Mouse (Mus musculus) CH12.LX (cell line): ENCODE results near the gene Ccdc51. TPM values are rescaled to one million over a fixed set of nuclear protein-coding genes. Genes with fewer than 3 reads are reported as not detected.

ENCODE experiments used
- DNase-seq: peaks from one replicate; pipeline ENCODE4 v3.0.0-alpha.2; 2013; ENCODE audit errors: extremely low read depth
- H3K27ac ChIP-seq: 2 replicates; pipeline ENCODE4 v1.5.1; 2012; ENCODE audit warnings: low read depth, mild to moderate bottlenecking, control low read depth, moderate library complexity; ENCODE audit not compliant: insufficient read depth
- H3K27me3 ChIP-seq: replicated peaks from 2 replicates; pipeline ENCODE3; 2012; ENCODE audit warnings: inconsistent platforms
- H3K36me3 ChIP-seq, 2 experiments: replicated peaks in 1 of 2; 2 replicates each; pipeline versions ENCODE3 to v1.6.1; 2012; ENCODE audit warnings: inconsistent platforms in 1 of 2, low read length in 1 of 2, mild to moderate bottlenecking in 1 of 2, mixed read lengths in 1 of 2, moderate library complexity in 1 of 2; ENCODE audit not compliant: control insufficient read depth in 1 of 2, insufficient read depth in 1 of 2
- H3K4me1 ChIP-seq, 2 experiments: 2 replicates each; pipeline ENCODE4 v1.6.1; 2012; ENCODE audit warnings: inconsistent platforms in 1 of 2, moderate library complexity in 1 of 2; ENCODE audit not compliant: insufficient read depth in 2 of 2, control insufficient read depth in 1 of 2
- H3K4me2 ChIP-seq: 2 replicates; pipeline ENCODE4 v1.6.1; 2012; ENCODE audit warnings: low read depth, mild to moderate bottlenecking, control low read depth; ENCODE audit not compliant: poor library complexity, insufficient read depth, severe bottlenecking
- H3K4me3 ChIP-seq, 3 experiments: fragments of 150-350 bp in 1 of 3; sonication (generic) in 1 of 3; replicated peaks in 1 of 3; 2 replicates each; pipeline versions ENCODE3 to v1.5.1; 2011 to 2012; ENCODE audit warnings: low read depth in 2 of 3, low read length in 2 of 3, mild to moderate bottlenecking in 2 of 3, moderate library complexity in 2 of 3, control low read depth in 1 of 3, improper control_type of control experiment in 1 of 3, inconsistent platforms in 1 of 3, mixed read lengths in 1 of 3; ENCODE audit not compliant: poor library complexity in 1 of 3
- H3K79me2 ChIP-seq: replicated peaks from 2 replicates; pipeline ENCODE4 v1.6.1; 2012; ENCODE audit warnings: mild to moderate bottlenecking, moderate library complexity; ENCODE audit not compliant: control insufficient read depth, poor library complexity, insufficient read depth, severe bottlenecking; ENCODE audit errors: extremely low read depth
- H3K9ac ChIP-seq: 2 replicates; pipeline ENCODE4 v1.6.1; 2012; ENCODE audit warnings: low read depth, mild to moderate bottlenecking, control low read depth, moderate library complexity; ENCODE audit not compliant: insufficient read depth
- H3K9me3 ChIP-seq: replicated peaks from 2 replicates; pipeline ENCODE3; 2012; ENCODE audit warnings: low read length, inconsistent platforms, mixed read lengths
- BHLHE40 ChIP-seq: IDR thresholded peaks from 2 replicates; pipeline ENCODE4 v1.6.1; 2011; ENCODE audit warnings: mild to moderate bottlenecking, low read depth, low read length, improper control_type of control experiment
- CHD2 ChIP-seq: IDR thresholded peaks from 2 replicates; pipeline ENCODE4 v1.6.1; 2011; ENCODE audit warnings: low read length, improper control_type of control experiment
- CTCF ChIP-seq, 2 experiments: IDR thresholded peaks in 1 of 2; conservative IDR thresholded peaks in 1 of 2; 2 replicates each; pipeline ENCODE4 v1.5.1; 2011 to 2012; ENCODE audit warnings: low read depth in 2 of 2, low read length in 2 of 2, improper control_type of control experiment in 1 of 2, inconsistent platforms in 1 of 2, mild to moderate bottlenecking in 1 of 2, moderate library complexity in 1 of 2
- E2F4 ChIP-seq: IDR thresholded peaks from 2 replicates; pipeline ENCODE4 v1.6.1; 2011; ENCODE audit warnings: low read depth, low read length, improper control_type of control experiment; ENCODE audit not compliant: insufficient replicate concordance
- ELF1 ChIP-seq: IDR thresholded peaks from 2 replicates; pipeline ENCODE4 v1.6.1; 2014; ENCODE audit warnings: low read depth, mild to moderate bottlenecking, inconsistent platforms, low read length, improper control_type of control experiment
- EP300 ChIP-seq: IDR thresholded peaks from 2 replicates; pipeline ENCODE4 v1.6.1; 2011; ENCODE audit warnings: low read length, improper control_type of control experiment
- ETS1 ChIP-seq: conservative IDR thresholded peaks from 2 replicates; pipeline ENCODE4 v1.6.1; 2012; ENCODE audit warnings: low read depth, mild to moderate bottlenecking, inconsistent platforms, low read length, improper control_type of control experiment, moderate library complexity
- HCFC1 ChIP-seq: IDR thresholded peaks from 2 replicates; pipeline ENCODE4 v1.6.1; 2012; ENCODE audit warnings: low read depth, mild to moderate bottlenecking, inconsistent platforms, low read length, improper control_type of control experiment
- IRF4 ChIP-seq: IDR thresholded peaks from 2 replicates; pipeline ENCODE4 v1.6.1; 2014; ENCODE audit warnings: low read depth, mild to moderate bottlenecking, inconsistent platforms, low read length, improper control_type of control experiment
- JUN ChIP-seq: IDR thresholded peaks from 2 replicates; pipeline ENCODE4 v1.6.1; 2011; ENCODE audit warnings: low read depth, mild to moderate bottlenecking, low read length, improper control_type of control experiment, moderate library complexity; ENCODE audit not compliant: insufficient read depth
- KAT2A ChIP-seq: IDR thresholded peaks from 2 replicates; pipeline ENCODE4 v1.6.1; 2012; ENCODE audit warnings: low read length, improper control_type of control experiment, inconsistent platforms; ENCODE audit not compliant: insufficient replicate concordance
- MEF2A ChIP-seq: IDR thresholded peaks from 2 replicates; pipeline ENCODE4 v1.6.1; 2014; ENCODE audit warnings: low read depth, mild to moderate bottlenecking, inconsistent platforms, low read length, improper control_type of control experiment, borderline replicate concordance
- MXI1 ChIP-seq: IDR thresholded peaks from 2 replicates; pipeline ENCODE4 v1.6.1; 2011; ENCODE audit warnings: mild to moderate bottlenecking, low read depth, low read length, improper control_type of control experiment
- MYC ChIP-seq: IDR thresholded peaks from 2 replicates; pipeline ENCODE4 v1.6.1; 2011; ENCODE audit warnings: low read depth, mild to moderate bottlenecking, improper control_type of control experiment, low read length
- NELFE ChIP-seq: IDR thresholded peaks from 2 replicates; pipeline ENCODE4 v1.6.1; 2011; ENCODE audit warnings: low read depth, low read length, improper control_type of control experiment
- NRF1 ChIP-seq: IDR thresholded peaks from 2 replicates; pipeline ENCODE4 v1.6.1; 2014; ENCODE audit warnings: low read depth, mild to moderate bottlenecking, inconsistent platforms, low read length, improper control_type of control experiment, moderate library complexity
- PAX5 ChIP-seq: IDR thresholded peaks from 2 replicates; pipeline ENCODE4 v1.6.1; 2012; ENCODE audit warnings: low read length, inconsistent platforms, mixed read lengths
- POLR2AphosphoS2 ChIP-seq: IDR thresholded peaks from 2 replicates; pipeline ENCODE4 v1.6.1; 2011; ENCODE audit warnings: low read depth, low read length, improper control_type of control experiment
- RAD21 ChIP-seq: IDR thresholded peaks from 2 replicates; pipeline ENCODE4 v1.6.1; 2011; ENCODE audit warnings: low read depth, mild to moderate bottlenecking, low read length, improper control_type of control experiment, moderate library complexity
- RCOR1 ChIP-seq: conservative IDR thresholded peaks from 2 replicates; pipeline ENCODE4 v1.6.1; 2012; ENCODE audit warnings: low read depth, mild to moderate bottlenecking, inconsistent platforms, low read length, improper control_type of control experiment
- SIN3A ChIP-seq: IDR thresholded peaks from 2 replicates; pipeline ENCODE4 v1.6.1; 2012; ENCODE audit warnings: low read length, improper control_type of control experiment, inconsistent platforms
- TBP ChIP-seq: conservative IDR thresholded peaks from 2 replicates; pipeline ENCODE4 v1.6.1; 2011; ENCODE audit warnings: low read depth, low read length, improper control_type of control experiment
- TCF12 ChIP-seq: IDR thresholded peaks from 2 replicates; pipeline ENCODE4 v1.6.1; 2014; ENCODE audit warnings: low read depth, mild to moderate bottlenecking, inconsistent platforms, low read length, improper control_type of control experiment
- UBTF ChIP-seq: IDR thresholded peaks from 2 replicates; pipeline ENCODE4 v1.6.1; 2012; ENCODE audit warnings: low read depth, mild to moderate bottlenecking, inconsistent platforms, low read length, improper control_type of control experiment, moderate library complexity
- USF1 ChIP-seq: IDR thresholded peaks from 2 replicates; pipeline ENCODE4 v1.6.1; 2014; ENCODE audit warnings: low read depth, mild to moderate bottlenecking, inconsistent platforms, low read length, improper control_type of control experiment
- USF2 ChIP-seq: conservative IDR thresholded peaks from 2 replicates; pipeline ENCODE4 v1.6.1; 2011; ENCODE audit warnings: low read depth, low read length, improper control_type of control experiment
- ZC3H11A ChIP-seq: IDR thresholded peaks from 2 replicates; pipeline ENCODE4 v1.6.1; 2012; ENCODE audit warnings: low read depth, mild to moderate bottlenecking, inconsistent platforms, low read length, improper control_type of control experiment
- ZKSCAN1 ChIP-seq: IDR thresholded peaks from 2 replicates; pipeline ENCODE4 v1.6.1; 2012; ENCODE audit warnings: low read depth, inconsistent platforms, low read length, improper control_type of control experiment, borderline replicate concordance
- dilution Hi-C: fragments of 300-500 bp; cut with MboI; formaldehyde crosslinking; loops from 2 replicates; pipeline ENCODE4 v1.14.3; 2020; ENCODE audit warnings: low sequenced_read_pairs; ENCODE audit not compliant: extremely low pct_unique_long_range_greater_than_20kb, extremely low pct_ligation_motif_present
- in situ Hi-C: fragments of 300-500 bp; cut with MboI; formaldehyde crosslinking; loops from 3 replicates; pipeline ENCODE4 v1.14.3; 2019; ENCODE audit warnings: low sequenced_read_pairs, low pct_ligation_motif_present, low pct_unique_long_range_greater_than_20kb, mixed read lengths
- polyA plus RNA-seq: library from polyadenylated mRNA; unstranded; fragments of >175 nt; gene quantifications from 2 replicates; pipeline ENCODE4 v1.2.1, GENCODE M21; 2012; ENCODE audit warnings: low read depth; ENCODE audit not compliant: insufficient read length
- total RNA-seq, 2 experiments: library from RNA; depleted of rRNA; stranded (reverse); fragments of 300-350 nt in 1 of 2; fragments of >200 nt in 1 of 2; gene quantifications; 2 replicates each; pipeline ENCODE4 v1.2.3; 2012 to 2014

Ccdc51 gene
- total and polyA plus RNA-seq, 3 experiments, result 7.6 to 18.2 (median 16.2) TPM

GRCm38 (mm10) chr9:109092799-109093198 lies 10.5 kb downstream of the Ccdc51 start:
- dilution Hi-C loops (no loop called here), in situ Hi-C loops (no loop called here)
- no peaks in the 10 kb centered on the region for H3K9me3 ChIP-seq
- no peak overlapping the region for H3K4me3 ChIP-seq
- peaks cover 28 to 49% of the 10 kb centered on the region in 2 experiments for H3K36me3 ChIP-seq
- no peak for DNase-seq
- TF ChIP-seq NELFE (no peak), CHD2 (no peak), CTCF (conservative IDR thresholded peaks at IDR 0.05 in 1 of 2, IDR thresholded peaks at IDR 0.05 in 1 of 2; ENCODE audit: low read depth in 2 of 2, low read length in 2 of 2) (no peak), ZKSCAN1 (no peak), USF2 (no peak), PAX5 (no peak), MYC (no peak), KAT2A (no peak), ETS1 (no peak), UBTF (no peak), MEF2A (no peak), NRF1 (no peak), TBP (no peak), EP300 (no peak), HCFC1 (no peak), USF1 (no peak), SIN3A (no peak)
- peaks cover 4 to 9% of the 10 kb centered on the region in 2 experiments; a peak in 2 of 4 replicates for H3K4me1 ChIP-seq
- H3K79me2 ChIP-seq, result no peaks in the 10 kb centered on the region
- no peak overlapping the region for H3K9ac ChIP-seq
- H3K27ac ChIP-seq, result no peak overlapping the region
- peaks cover 35% of the 10 kb centered on the region for H3K27me3 ChIP-seq
- no peak overlapping the region for H3K4me2 ChIP-seq

- Histone ChIP-seq H3K9ac (no peak overlapping the region), H3K79me2 (no peaks in the 10 kb centered on the region), H3K27me3 (peaks cover 47% of the 10 kb centered on the region), H3K4me3 (no peak overlapping the region)
- in situ Hi-C loops, result no loop called here
- no peak for DNase-seq
- TF ChIP-seq TCF12 (no peak), IRF4 (no peak), NRF1 (no peak), TBP (no peak), MYC (no peak), POLR2AphosphoS2 (no peak), USF2 (no peak), UBTF (no peak), JUN (no peak), BHLHE40 (no peak), EP300 (no peak), SIN3A (no peak), RCOR1 (no peak), RAD21 (no peak), ZC3H11A (no peak), MXI1 (no peak), E2F4 (no peak), ELF1 (no peak)
- TF ChIP-seq, all 38 proteins: peak for 0
- Histone ChIP-seq H3K4me1 (peaks cover 4 to 9% of the 10 kb centered on the region in 2 experiments; a peak in 2 of 4 replicates), H3K36me3 (peaks cover 27 to 42% of the 10 kb centered on the region in 2 experiments), H3K9me3 (no peaks in the 10 kb centered on the region), H3K4me2 (no peak overlapping the region), H3K27ac (no peak overlapping the region)
- dilution Hi-C loops, result no loop called here
Observed at GRCm38 (mm10) chr9:109093786-109094552, 11.7 kb downstream of the Ccdc51 start.
